Mouse (Mus musculus) bone marrow, adult 2 months (tissue): ENCODE measurements around the gene Th.

Experiments
- CTCF ChIP-seq: fragments of 200-500 bp; IDR thresholded peaks from 2 replicates; pipeline ENCODE4 v1.5.1; 2011; ENCODE audit warnings: low read length, control low read depth; ENCODE audit not compliant: control insufficient read depth, insufficient read depth
- POLR2A ChIP-seq: fragments of 200-500 bp; IDR thresholded peaks from 2 replicates; pipeline ENCODE4 v1.6.1; 2011; ENCODE audit warnings: low read depth, mild to moderate bottlenecking, control low read depth, low read length, borderline replicate concordance; ENCODE audit not compliant: control insufficient read depth

DNA sequence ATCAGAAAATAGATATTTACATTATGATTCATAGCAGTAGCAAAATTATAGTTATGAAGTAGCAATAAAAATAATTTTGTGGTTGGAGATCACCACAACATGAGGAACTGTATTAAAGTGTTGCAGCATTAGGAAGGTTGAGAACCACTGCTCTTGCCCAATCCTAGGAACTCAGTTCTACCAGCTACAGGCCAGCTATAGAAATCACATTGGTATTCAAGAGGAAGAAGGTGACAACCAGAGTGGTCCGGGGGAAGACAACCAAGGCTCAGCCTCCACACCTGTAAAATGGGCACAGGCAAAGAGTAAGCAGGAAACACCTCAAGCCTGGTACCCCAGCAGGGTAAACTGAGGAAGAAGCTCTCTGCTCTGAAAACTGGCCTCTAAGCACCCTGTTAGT lies 27.9 kb upstream of the Th start:
- TF ChIP-seq CTCF: no peak
- TF ChIP-seq POLR2A: no peak
